Mouse (Mus musculus) myocyte (in vitro differentiated cells): ENCODE data around the gene Fyb2. TPM values are rescaled to one million over a fixed set of nuclear protein-coding genes. Genes with fewer than 3 reads are reported as not detected.

Experiments used
- H3K27me3 ChIP-seq: one replicate; pipeline ENCODE4 v1.6.1; 2011; ENCODE audit not compliant: control insufficient read depth, insufficient read depth, insufficient read length
- H3K36me3 ChIP-seq: one replicate; pipeline ENCODE4 v1.6.1; 2011; ENCODE audit not compliant: control insufficient read depth, insufficient read depth
- H3K4me2 ChIP-seq: one replicate; pipeline ENCODE4 v1.6.1; 2011; ENCODE audit warnings: low read depth, control low read depth
- H3K4me3 ChIP-seq: one replicate; pipeline ENCODE4 v1.5.1; 2011; ENCODE audit warnings: mild to moderate bottlenecking, control low read depth, moderate library complexity
- H3K79me2 ChIP-seq: one replicate; pipeline ENCODE4 v1.6.1; 2011; ENCODE audit not compliant: control insufficient read depth, insufficient read depth
- H3ac ChIP-seq: one replicate; pipeline ENCODE4 v1.6.1; 2011; ENCODE audit not compliant: control insufficient read depth, insufficient read length
- CEBPB ChIP-seq: IDR thresholded peaks from 2 replicates; pipeline ENCODE4 v1.6.1; 2011; ENCODE audit warnings: mild to moderate bottlenecking, moderate library complexity; ENCODE audit not compliant: poor library complexity, insufficient read depth, severe bottlenecking
- E2F4 ChIP-seq: IDR thresholded peaks from one replicate; pipeline ENCODE4 v1.6.1; 2011; ENCODE audit warnings: mild to moderate bottlenecking, control low read depth, moderate library complexity; ENCODE audit not compliant: insufficient read depth
- MAX ChIP-seq: IDR thresholded peaks from one replicate; pipeline ENCODE4 v1.6.1; 2011; ENCODE audit warnings: low read depth, mild to moderate bottlenecking, control low read depth
- MYOD1 ChIP-seq, 3 experiments: IDR thresholded peaks; one replicate each; pipeline ENCODE4 v1.6.1; 2011; ENCODE audit warnings: control low read depth in 2 of 3, low read depth in 2 of 3, mild to moderate bottlenecking in 2 of 3, moderate library complexity in 1 of 3; ENCODE audit not compliant: insufficient read length in 2 of 3, control insufficient read depth in 1 of 3
- MYOG ChIP-seq, 3 experiments: IDR thresholded peaks; one replicate each; pipeline ENCODE4 v1.6.1; 2011; ENCODE audit warnings: control low read depth in 2 of 3, low read depth in 2 of 3, mild to moderate bottlenecking in 2 of 3; ENCODE audit not compliant: insufficient read length in 2 of 3, control insufficient read depth in 1 of 3, insufficient read depth in 1 of 3
- POLR2A ChIP-seq: IDR thresholded peaks from one replicate; pipeline ENCODE4 v1.6.1; 2011; ENCODE audit warnings: low read depth, mild to moderate bottlenecking, control low read depth, moderate library complexity; ENCODE audit not compliant: insufficient read length
- POLR2AphosphoS2 ChIP-seq: IDR thresholded peaks from one replicate; pipeline ENCODE4 v1.6.1; 2011; ENCODE audit warnings: low read depth, control low read depth; ENCODE audit not compliant: insufficient read length
- REST ChIP-seq: IDR thresholded peaks from one replicate; pipeline ENCODE4 v1.6.1; 2011; ENCODE audit warnings: mild to moderate bottlenecking, control low read depth, moderate library complexity; ENCODE audit not compliant: insufficient read depth, insufficient read length
- SRF ChIP-seq: IDR thresholded peaks from one replicate; pipeline ENCODE4 v1.6.1; 2011; ENCODE audit warnings: low read depth; ENCODE audit not compliant: control insufficient read depth, insufficient read length
- TCF12 ChIP-seq: IDR thresholded peaks from one replicate; pipeline ENCODE4 v1.6.1; 2011; ENCODE audit warnings: mild to moderate bottlenecking, control low read depth; ENCODE audit not compliant: poor library complexity, insufficient read depth, severe bottlenecking
- TCF3 ChIP-seq: IDR thresholded peaks from one replicate; pipeline ENCODE4 v1.6.1; 2011; ENCODE audit warnings: low read depth, control low read depth; ENCODE audit not compliant: insufficient read length
- USF1 ChIP-seq: IDR thresholded peaks from one replicate; pipeline ENCODE4 v1.6.1; 2011; ENCODE audit warnings: low read depth, mild to moderate bottlenecking, control low read depth, moderate library complexity
- polyA plus RNA-seq: library from polyadenylated mRNA; unstranded; fragments of >200 nt; fragmentation: generic; extraction: Trizol; gene quantifications from one replicate; pipeline ENCODE4 v1.2.1, GENCODE M21; 2012; ENCODE audit warnings: missing spikeins

Fyb2 gene
- polyA plus RNA-seq, 1 experiment: 0.08 TPM

DNA sequence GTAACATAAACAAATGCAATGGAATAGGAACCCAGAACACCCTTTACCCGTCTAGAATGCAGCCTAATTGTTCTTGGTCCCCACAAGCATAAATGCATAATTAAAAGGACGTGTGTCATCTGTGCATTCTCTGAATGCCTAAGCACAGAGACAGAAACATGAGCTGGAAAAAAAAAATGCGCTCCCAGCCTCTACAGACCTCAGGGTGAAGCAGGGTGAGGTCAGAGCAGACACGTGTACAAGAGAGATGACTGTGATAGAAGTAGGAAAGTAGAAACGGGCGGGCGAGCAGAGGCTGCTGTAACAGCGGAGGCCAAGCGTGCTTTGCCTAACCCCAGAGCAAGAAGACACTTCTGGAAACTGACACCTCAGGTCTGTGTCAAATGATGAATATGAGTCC is 22.8 kb downstream of the Fyb2 start:
- no peak overlapping the region for H3K4me3 ChIP-seq
- TF ChIP-seq E2F4: no peak
- TF ChIP-seq USF1: peak; percentile 39
- no peaks in the 10 kb centered on the region for H3K79me2 ChIP-seq
- no peaks in the 10 kb centered on the region for H3K27me3 ChIP-seq
- no peaks in the 10 kb centered on the region for H3K36me3 ChIP-seq
- H3ac ChIP-seq: no peak overlapping the region
- peak overlapping the region; percentile 51 for H3K4me2 ChIP-seq

DNA sequence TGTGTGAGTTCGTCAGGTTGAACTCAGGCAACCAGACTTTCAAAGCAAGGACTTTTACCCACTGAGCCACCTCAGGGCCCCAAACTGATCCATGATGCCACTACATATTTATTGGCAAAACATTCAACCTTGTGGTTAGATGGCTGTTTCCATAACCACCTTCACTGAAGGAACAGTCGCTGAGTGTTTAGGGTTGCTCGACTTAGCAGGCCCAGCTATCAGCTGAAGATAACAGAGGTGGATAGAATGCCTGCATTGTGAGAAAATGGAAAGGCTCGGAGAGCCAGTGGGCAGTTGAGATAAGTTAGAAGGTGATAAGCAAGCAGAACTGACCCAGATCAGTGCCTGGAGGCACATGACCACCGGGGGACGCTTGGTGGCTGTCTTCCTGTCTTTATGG is 26.3 kb downstream of the Fyb2 start:
- no peak for TF ChIP-seq POLR2A
- TF ChIP-seq MYOD1 (IDR thresholded peaks at IDR 0.05; ENCODE audit: control insufficient read depth in 1 of 3, insufficient read length in 2 of 3, low read depth in 2 of 3): no peak
- no peak for TF ChIP-seq USF1
- TF ChIP-seq MYOG (IDR thresholded peaks at IDR 0.05; ENCODE audit: control insufficient read depth in 1 of 3, insufficient read depth in 1 of 3, insufficient read length in 2 of 3, low read depth in 2 of 3): no peak
- no peak for TF ChIP-seq REST
- no peak for TF ChIP-seq E2F4
- no peak for TF ChIP-seq TCF3
- no peak for TF ChIP-seq POLR2AphosphoS2
- TF ChIP-seq CEBPB: no peak
- no peak for TF ChIP-seq MAX
- TF ChIP-seq TCF12: no peak
- TF ChIP-seq SRF: no peak
- Histone ChIP-seq H3K36me3 (no peaks in the 10 kb centered on the region), H3K79me2 (no peaks in the 10 kb centered on the region), H3K27me3 (no peaks in the 10 kb centered on the region), H3ac (no peak overlapping the region), H3K4me3 (no peak overlapping the region), H3K4me2 (no peak overlapping the region)

DNA sequence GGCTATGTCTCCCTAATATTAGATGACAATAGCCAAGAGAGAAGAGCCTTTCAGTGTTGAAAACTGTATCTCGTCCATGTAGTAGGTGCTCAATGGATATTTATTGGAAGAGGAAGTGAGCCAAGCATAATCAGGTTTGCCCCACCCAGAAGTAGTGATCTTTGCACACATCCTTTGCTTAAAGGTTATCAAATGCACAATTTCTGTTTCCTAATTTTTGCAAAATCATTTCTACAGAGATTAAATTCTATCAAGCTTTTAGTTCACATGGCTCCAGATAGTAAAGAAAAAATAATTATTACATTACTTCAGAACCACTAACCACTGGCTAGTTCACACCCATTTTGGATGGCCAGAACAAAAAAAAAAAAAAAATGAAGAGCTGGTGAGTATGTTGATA is 28.6 kb downstream of the Fyb2 start:
- no peaks in the 10 kb centered on the region for H3K27me3 ChIP-seq
- no peaks in the 10 kb centered on the region for H3K36me3 ChIP-seq
- H3K4me2 ChIP-seq: no peak overlapping the region
- no peaks in the 10 kb centered on the region for H3K79me2 ChIP-seq
- no peak overlapping the region for H3K4me3 ChIP-seq
- H3ac ChIP-seq: no peak overlapping the region
- TF ChIP-seq REST: no peak
- no peak for TF ChIP-seq MYOD1 (IDR thresholded peaks at IDR 0.05; ENCODE audit: control insufficient read depth in 1 of 3, insufficient read length in 2 of 3, low read depth in 2 of 3)
- TF ChIP-seq POLR2A: no peak
- TF ChIP-seq CEBPB: no peak
- no peak for TF ChIP-seq POLR2AphosphoS2
- TF ChIP-seq TCF3: no peak
- no peak for TF ChIP-seq SRF
- TF ChIP-seq MYOG (IDR thresholded peaks at IDR 0.05; ENCODE audit: control insufficient read depth in 1 of 3, insufficient read depth in 1 of 3, insufficient read length in 2 of 3, low read depth in 2 of 3): no peak
- TF ChIP-seq USF1: no peak
- TF ChIP-seq E2F4: no peak
- no peak for TF ChIP-seq MAX
- TF ChIP-seq TCF12: no peak

DNA sequence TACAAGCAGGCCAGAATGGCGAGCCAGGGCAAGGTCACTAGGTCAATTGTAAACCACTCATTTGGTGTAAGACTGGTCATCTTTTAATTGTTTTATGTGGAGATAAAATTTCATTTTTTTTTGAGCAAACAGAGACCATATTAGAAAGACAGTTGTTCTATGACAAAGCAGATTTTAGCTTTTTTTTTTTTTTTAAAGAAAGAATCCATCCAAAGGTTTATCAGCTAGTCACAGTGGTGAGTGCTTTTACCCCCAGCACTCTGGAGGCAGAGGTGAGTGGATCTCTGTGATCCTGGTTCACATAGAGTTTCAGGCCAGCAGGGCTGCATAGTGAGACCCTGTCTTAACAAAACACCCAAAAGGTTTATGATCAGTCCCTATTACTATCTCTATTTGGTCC is 31.2 kb downstream of the Fyb2 start:
- Histone ChIP-seq H3ac (no peak overlapping the region), H3K4me2 (no peak overlapping the region), H3K36me3 (no peaks in the 10 kb centered on the region), H3K79me2 (no peaks in the 10 kb centered on the region), H3K4me3 (no peak overlapping the region), H3K27me3 (no peaks in the 10 kb centered on the region)
- TF ChIP-seq POLR2AphosphoS2 (no peak), POLR2A (no peak), REST (no peak), MAX (no peak), SRF (no peak), TCF12 (no peak), E2F4 (no peak), TCF3 (no peak)

DNA sequence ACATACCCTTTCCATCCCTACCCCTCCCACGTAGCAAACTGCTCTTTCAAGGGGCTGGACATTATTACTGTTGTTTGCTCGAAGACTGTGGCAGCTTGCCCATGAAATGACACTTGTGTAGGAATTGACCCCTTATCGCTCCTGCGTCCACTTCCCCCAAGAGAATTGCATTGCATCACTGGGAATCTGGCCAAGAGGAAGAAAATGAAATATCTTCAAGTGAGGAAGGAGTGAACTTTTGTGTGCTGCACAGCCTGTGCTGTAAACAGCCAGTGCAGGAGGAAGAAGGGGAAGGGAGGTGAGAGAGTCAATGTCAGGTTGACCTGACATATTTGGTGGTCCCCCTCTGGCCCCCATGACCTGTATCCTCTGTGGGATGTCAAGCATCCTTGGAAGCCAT is 35.6 kb downstream of the Fyb2 start:
- Histone ChIP-seq H3K36me3 (no peaks in the 10 kb centered on the region), H3K4me3 (no peak overlapping the region), H3K27me3 (no peaks in the 10 kb centered on the region), H3K79me2 (no peaks in the 10 kb centered on the region), H3ac (no peak overlapping the region), H3K4me2 (no peak overlapping the region)
- no peak for TF ChIP-seq CEBPB
- no peak for TF ChIP-seq E2F4
- no peak for TF ChIP-seq TCF12
- no peak for TF ChIP-seq SRF
- no peak for TF ChIP-seq REST
- no peak for TF ChIP-seq POLR2AphosphoS2
- no peak for TF ChIP-seq MYOD1 (IDR thresholded peaks at IDR 0.05; ENCODE audit: control insufficient read depth in 1 of 3, insufficient read length in 2 of 3, low read depth in 2 of 3)
- no peak for TF ChIP-seq TCF3
- TF ChIP-seq MAX: no peak
